Mouse (Mus musculus): ENCODE results near the gene Lamtor4. TPM values are rescaled to one million over a fixed set of nuclear protein-coding genes. Genes with fewer than 3 reads are reported as not detected.

Gene Lamtor4
- total and polyA plus RNA-seq, 2 experiments from 2014 or later: 57.2 to 90.9 TPM

DNA sequence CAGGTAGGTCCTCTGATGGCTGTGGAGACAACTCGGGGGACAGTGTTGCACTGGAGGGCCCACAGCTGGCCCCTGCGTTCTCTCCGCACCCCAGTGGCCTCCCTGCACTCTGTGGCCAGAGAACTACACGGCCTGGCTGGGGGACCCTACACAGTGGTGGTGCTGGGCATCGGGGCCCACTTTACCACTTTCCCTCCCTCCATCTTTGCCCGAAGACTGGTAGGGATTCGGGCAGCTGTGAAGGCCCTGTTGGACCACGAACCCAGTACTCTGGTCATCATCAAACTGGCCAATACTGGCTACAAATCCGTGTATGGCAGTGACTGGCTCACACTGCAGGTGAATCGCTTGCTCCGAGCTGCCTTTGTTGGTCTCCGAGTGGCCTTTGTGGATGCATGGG, 4.1 kb upstream of the Lamtor4 start:
- H3K4me1 ChIP-seq (ENCODE audit: insufficient read depth): peaks cover 5% of the 10 kb centered on the region
- H3K27ac ChIP-seq (ENCODE audit: low read depth, low read length): no peak overlapping the region
- TF ChIP-seq CTCF (IDR thresholded peaks at IDR 0.05; ENCODE audit: low read depth): no peak
- no peak overlapping the region for H3K9ac ChIP-seq
- no peak for DNase-seq
- H3K36me3 ChIP-seq (ENCODE audit: insufficient read depth): no peaks in the 10 kb centered on the region
- ATAC-seq: no peak
- H3K9me3 ChIP-seq (ENCODE audit: low read length): no peaks in the 10 kb centered on the region
- no peaks in the 10 kb centered on the region for H3K27me3 ChIP-seq (ENCODE audit: insufficient read depth, low read length)
- 86% methylated on average over 12 of the region's 12 CpGs for WGBS
- H3K4me2 ChIP-seq (ENCODE audit: low read depth): no peak overlapping the region
- no peak overlapping the region for H3K4me3 ChIP-seq (ENCODE audit: low read depth, low read length)

DNA sequence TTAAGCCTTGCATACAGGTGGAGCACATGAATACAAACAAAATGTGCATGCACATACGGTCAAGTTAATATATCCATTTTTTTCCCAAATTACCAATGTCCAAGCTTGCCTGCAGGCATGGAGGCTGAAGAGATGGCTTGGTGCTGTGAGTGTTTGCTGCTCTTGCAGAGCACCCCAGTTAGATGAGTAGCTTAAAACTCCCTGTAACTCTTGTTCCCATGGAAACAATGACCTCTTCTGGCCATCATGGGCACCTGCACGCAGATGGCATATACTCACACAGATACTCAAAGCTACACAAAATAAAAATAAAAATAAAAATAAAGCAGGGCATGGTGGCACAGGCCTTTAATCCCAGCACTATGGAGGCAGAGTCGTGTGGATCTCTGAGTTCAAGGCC, 2.2 kb upstream of the Lamtor4 start:
- TF ChIP-seq CTCF (IDR thresholded peaks at IDR 0.05; ENCODE audit: low read depth): no peak
- 94% methylated on average over 3 of the region's 3 CpGs for WGBS
- ATAC-seq: no peak
- Histone ChIP-seq H3K9me3 (ENCODE audit: low read length) (no peaks in the 10 kb centered on the region), H3K4me3 (ENCODE audit: low read depth, low read length) (no peak overlapping the region), H3K36me3 (ENCODE audit: insufficient read depth) (no peaks in the 10 kb centered on the region), H3K9ac (no peak overlapping the region), H3K4me2 (ENCODE audit: low read depth) (no peak overlapping the region), H3K4me1 (ENCODE audit: insufficient read depth) (peaks cover 5% of the 10 kb centered on the region), H3K27me3 (ENCODE audit: insufficient read depth, low read length) (no peaks in the 10 kb centered on the region), H3K27ac (ENCODE audit: low read depth, low read length) (no peak overlapping the region)
- no peak for DNase-seq

DNA sequence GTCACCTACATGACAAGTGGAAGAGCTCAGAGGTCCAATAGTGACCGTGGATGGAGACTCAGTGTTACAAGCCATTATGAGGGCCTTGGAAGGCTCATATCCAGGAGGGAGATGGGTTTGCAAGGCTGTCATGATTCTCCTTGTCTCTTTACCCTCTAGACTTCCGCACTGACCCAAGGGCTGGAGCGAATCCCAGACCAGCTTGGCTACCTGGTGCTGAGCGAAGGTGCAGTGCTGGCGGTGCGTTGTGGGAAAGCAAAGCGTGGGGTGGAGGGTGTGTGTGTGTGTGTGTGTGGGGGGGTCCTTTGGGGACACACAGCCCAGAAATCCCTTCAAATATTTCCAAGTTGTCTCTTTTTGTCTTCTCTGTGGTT, 799 bp downstream of the Lamtor4 start:
- Histone ChIP-seq H3K4me2 (ENCODE audit: low read depth) (peak overlapping the region; percentile 75), H3K9me3 (ENCODE audit: low read length) (no peaks in the 10 kb centered on the region), H3K27me3 (ENCODE audit: insufficient read depth, low read length) (no peaks in the 10 kb centered on the region), H3K9ac (peak overlapping the region; percentile 80), H3K4me1 (ENCODE audit: insufficient read depth) (peaks cover 5% of the 10 kb centered on the region), H3K4me3 (ENCODE audit: low read depth, low read length) (peak overlapping the region; percentile 69), H3K27ac (ENCODE audit: low read depth, low read length) (peak overlapping the region; percentile 88), H3K36me3 (ENCODE audit: insufficient read depth) (peaks cover 28% of the 10 kb centered on the region)
- no peak for TF ChIP-seq CTCF (IDR thresholded peaks at IDR 0.05; ENCODE audit: low read depth)
- ATAC-seq: no peak
- DNase-seq: no peak
- WGBS: 15% methylated on average over 7 of the region's 7 CpGs

DNA sequence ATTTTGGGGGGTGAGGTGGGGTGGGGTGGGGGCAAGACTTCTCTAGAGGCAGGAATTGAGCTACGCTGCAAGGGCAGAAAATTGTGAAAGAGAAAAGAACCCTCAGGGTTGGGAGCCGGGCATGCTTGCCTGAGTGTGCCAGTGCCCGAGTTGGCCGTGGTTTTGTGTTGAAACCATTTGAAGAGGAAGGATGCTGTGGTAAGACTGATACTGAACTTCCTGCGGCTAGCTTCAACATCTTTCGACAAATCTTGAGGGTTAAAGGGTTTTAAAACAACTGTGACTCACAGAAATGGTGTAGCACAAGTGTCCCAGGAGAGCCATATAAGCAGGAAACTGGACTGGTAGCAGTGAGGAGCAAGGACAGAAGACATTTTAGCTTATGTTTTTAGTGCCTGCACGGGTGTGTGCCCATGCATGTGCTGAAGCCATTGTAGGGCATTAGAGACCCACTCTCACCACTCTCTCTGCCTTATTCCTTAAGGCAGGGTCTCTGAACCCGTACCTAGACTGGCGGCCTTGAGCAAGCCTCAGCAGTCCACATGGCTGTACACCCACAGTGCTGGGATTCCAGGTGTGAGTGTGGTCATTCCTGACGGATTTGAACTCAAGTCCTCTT, 1.8 kb downstream of the Lamtor4 start:
- ATAC-seq (no peak), DNase-seq (no peak)
- no peak overlapping the region for H3K9ac ChIP-seq
- no peaks in the 10 kb centered on the region for H3K9me3 ChIP-seq (ENCODE audit: low read length)
- H3K27ac ChIP-seq (ENCODE audit: low read depth, low read length): no peak overlapping the region
- H3K4me1 ChIP-seq (ENCODE audit: insufficient read depth): peaks cover 5% of the 10 kb centered on the region
- H3K4me3 ChIP-seq (ENCODE audit: low read depth, low read length): no peak overlapping the region
- no peak for TF ChIP-seq CTCF (IDR thresholded peaks at IDR 0.05; ENCODE audit: low read depth)
- peaks cover 38% of the 10 kb centered on the region for H3K36me3 ChIP-seq (ENCODE audit: insufficient read depth)
- 91% methylated on average over 10 of the region's 10 CpGs for whole genome bisulfite sequencing
- H3K27me3 ChIP-seq (ENCODE audit: insufficient read depth, low read length): no peaks in the 10 kb centered on the region
- H3K4me2 ChIP-seq (ENCODE audit: low read depth): no peak overlapping the region

DNA sequence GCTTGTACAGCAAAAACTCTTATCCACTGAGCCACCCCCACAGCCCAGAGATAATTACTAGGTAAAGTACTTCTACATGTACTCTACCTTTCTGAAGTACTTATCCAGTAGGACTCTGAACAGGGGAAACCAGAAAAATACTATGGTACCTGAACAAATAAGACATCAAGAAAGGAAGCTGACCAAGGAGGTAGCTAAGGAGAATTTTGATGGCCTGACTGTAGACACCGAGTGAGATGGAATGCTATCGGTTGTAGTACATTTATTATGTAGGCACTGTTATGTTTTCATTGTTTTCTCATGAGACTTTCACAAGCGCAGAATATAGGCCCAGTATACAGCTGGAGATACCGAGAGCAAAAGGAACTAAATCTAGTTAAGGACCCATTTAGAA, 2.3 kb downstream of the Lamtor4 start:
- no peaks in the 10 kb centered on the region for H3K9me3 ChIP-seq (ENCODE audit: low read length)
- ATAC-seq (no peak), DNase-seq (no peak)
- no peak for TF ChIP-seq CTCF (IDR thresholded peaks at IDR 0.05; ENCODE audit: low read depth)
- 95% methylated on average over 4 of the region's 4 CpGs for WGBS
- H3K4me1 ChIP-seq (ENCODE audit: insufficient read depth): peaks cover 6% of the 10 kb centered on the region
- H3K4me2 ChIP-seq (ENCODE audit: low read depth): no peak overlapping the region
- peaks cover 40% of the 10 kb centered on the region for H3K36me3 ChIP-seq (ENCODE audit: insufficient read depth)
- no peaks in the 10 kb centered on the region for H3K27me3 ChIP-seq (ENCODE audit: insufficient read depth, low read length)
- H3K4me3 ChIP-seq (ENCODE audit: low read depth, low read length): no peak overlapping the region
- no peak overlapping the region for H3K27ac ChIP-seq (ENCODE audit: low read depth, low read length)
- H3K9ac ChIP-seq: no peak overlapping the region

DNA sequence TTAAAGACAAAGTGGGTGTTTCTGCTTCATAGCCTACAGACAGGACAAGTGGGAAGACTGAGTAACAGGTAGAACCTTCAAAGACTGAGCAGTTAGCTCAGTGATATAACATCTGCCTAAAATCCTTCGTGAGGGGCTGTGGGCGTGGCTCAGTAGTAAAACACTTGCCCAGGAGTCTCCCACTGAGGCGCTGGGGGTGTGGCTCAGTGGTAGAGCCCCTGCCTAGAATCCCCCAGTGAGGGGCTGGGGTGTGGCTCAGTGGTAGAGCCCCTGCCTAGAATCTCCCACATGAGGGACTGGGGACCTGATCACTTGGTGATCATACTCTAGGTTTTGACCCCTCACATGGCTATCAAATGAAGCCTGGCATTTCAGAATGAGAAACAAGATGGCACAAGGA, 2.8 kb downstream of the Lamtor4 start:
- no peak overlapping the region for H3K4me3 ChIP-seq (ENCODE audit: low read depth, low read length)
- ATAC-seq: no peak

DNA sequence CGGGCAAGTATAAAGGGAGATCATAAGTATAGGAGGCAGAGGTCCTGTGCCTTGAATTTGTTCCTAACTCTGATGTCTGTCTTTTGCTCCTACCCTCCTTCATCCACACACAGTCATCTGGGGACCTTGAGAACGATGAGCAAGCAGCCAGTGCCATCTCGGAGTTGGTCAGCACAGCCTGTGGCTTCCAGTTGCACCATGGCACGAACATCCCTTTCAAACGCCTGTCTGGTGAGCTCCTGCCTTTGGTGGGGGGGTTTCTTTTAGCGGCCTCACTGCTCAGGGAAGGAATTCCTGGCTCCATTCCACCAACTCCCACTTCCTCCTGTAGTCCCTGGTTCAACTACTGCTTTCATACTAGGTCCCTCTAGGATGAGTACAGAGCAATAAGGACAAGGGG, 3.3 kb downstream of the Lamtor4 start:
- no peaks in the 10 kb centered on the region for H3K9me3 ChIP-seq (ENCODE audit: low read length)
- no peak for TF ChIP-seq CTCF (IDR thresholded peaks at IDR 0.05; ENCODE audit: low read depth)
- H3K36me3 ChIP-seq (ENCODE audit: insufficient read depth): peaks cover 40% of the 10 kb centered on the region
- no peak overlapping the region for H3K9ac ChIP-seq
- H3K4me2 ChIP-seq (ENCODE audit: low read depth): no peak overlapping the region
- H3K27ac ChIP-seq (ENCODE audit: low read depth, low read length): no peak overlapping the region
- DNase-seq (no peak), ATAC-seq (no peak)
- H3K4me1 ChIP-seq (ENCODE audit: insufficient read depth): peaks cover 12% of the 10 kb centered on the region
- no peaks in the 10 kb centered on the region for H3K27me3 ChIP-seq (ENCODE audit: insufficient read depth, low read length)
- WGBS: 86% methylated on average over 6 of the region's 6 CpGs
- H3K4me3 ChIP-seq (ENCODE audit: low read depth, low read length): no peak overlapping the region

More for the DNA sequence above, 2.8 kb downstream of the Lamtor4 start:
- Histone ChIP-seq H3K4me1 (ENCODE audit: insufficient read depth) (peaks cover 11% of the 10 kb centered on the region), H3K36me3 (ENCODE audit: insufficient read depth) (peaks cover 40% of the 10 kb centered on the region), H3K27me3 (ENCODE audit: insufficient read depth, low read length) (no peaks in the 10 kb centered on the region), H3K9ac (no peak overlapping the region), H3K4me2 (ENCODE audit: low read depth) (no peak overlapping the region), H3K27ac (ENCODE audit: low read depth, low read length) (no peak overlapping the region), H3K9me3 (ENCODE audit: low read length) (no peaks in the 10 kb centered on the region)
- no peak for DNase-seq
- WGBS: 83% methylated on average over 3 of the region's 3 CpGs
- no peak for TF ChIP-seq CTCF (IDR thresholded peaks at IDR 0.05; ENCODE audit: low read depth)
